Mouse (Mus musculus) B cell, adult 2 months (primary cell): Measurements from ENCODE around the gene Prkag2.
"Not testable (repeated sequence)": the region's sequence is repeated elsewhere in the genome, so short reads cannot be mapped to it uniquely, and the experiment has no call there.

ENCODE experiments used
- DNase-seq, 2 experiments: peaks; one replicate each; pipeline ENCODE4 v3.0.0; 2022

Prkag2 gene

GRCm38 (mm10) chr5:24860635-24861448 is 239.6 kb downstream of the Prkag2 start:
- no peak for DNase-seq

- DNase-seq = no peak
Observed at GRCm38 (mm10) chr5:24859771-24860540, 240.5 kb downstream of the Prkag2 start.

- DNase-seq = no peak
Observed at GRCm38 (mm10) chr5:24854827-24855600, 245.4 kb downstream of the Prkag2 start.

GRCm38 (mm10) chr5:24854256-24854655 is 246.2 kb downstream of the Prkag2 start:
- no peak for DNase-seq

- not testable (repeated sequence) for DNase-seq
Observed at GRCm38 (mm10) chr5:24848261-24848660, 252.2 kb downstream of the Prkag2 start.

GRCm38 (mm10) chr5:24843841-24844240 is 256.6 kb downstream of the Prkag2 start:
- DNase-seq = no peak

GRCm38 (mm10) chr5:24843103-24843475 is 257.4 kb downstream of the Prkag2 start:
- DNase-seq = no peak

GRCm38 (mm10) chr5:24842274-24843102 is 258.0 kb downstream of the Prkag2 start, which contains the start of gene Rheb:
Rheb (minus strand) TSS chr5:24842624.
- peak; percentile 98 for DNase-seq

- no peak for DNase-seq
Observed at GRCm38 (mm10) chr5:24841662-24842273, 258.7 kb downstream of the Prkag2 start.

GRCm38 (mm10) chr5:24840975-24841431 is 259.4 kb downstream of the Prkag2 start:
- no peak for DNase-seq

- DNase-seq = no peak
Observed at GRCm38 (mm10) chr5:24834491-24834890, 266.0 kb downstream of the Prkag2 start.

- DNase-seq = no peak
Observed at GRCm38 (mm10) chr5:24831912-24832311, 268.5 kb downstream of the Prkag2 start.

GRCm38 (mm10) chr5:24828446-24828845 is 272.0 kb downstream of the Prkag2 start:
- DNase-seq = no peak

- DNase-seq = no peak
Observed at GRCm38 (mm10) chr5:24827173-24827572, 273.3 kb downstream of the Prkag2 start.

- no peak for DNase-seq
Observed at GRCm38 (mm10) chr5:24826056-24826770, 274.2 kb downstream of the Prkag2 start.

GRCm38 (mm10) chr5:24825365-24826055 is 274.9 kb downstream of the Prkag2 start:
- DNase-seq = no peak

GRCm38 (mm10) chr5:24823864-24824405 is 276.5 kb downstream of the Prkag2 start:
- DNase-seq = no peak

- DNase-seq = no peak
Observed at GRCm38 (mm10) chr5:24822781-24823180, 277.7 kb downstream of the Prkag2 start.

- not testable (repeated sequence) for DNase-seq
Observed at GRCm38 (mm10) chr5:24822231-24822630, 278.2 kb downstream of the Prkag2 start.

GRCm38 (mm10) chr5:24821403-24821841 is 279.0 kb downstream of the Prkag2 start:
- no peak for DNase-seq
